Mouse (Mus musculus): ENCODE measurements around the gene Lrrc20. TPM values are rescaled to one million over a fixed set of nuclear protein-coding genes. Genes with fewer than 3 reads are reported as not detected.

Gene Lrrc20
- total RNA-seq, 2 experiments from 2014 or later: 19.8 to 22.9 TPM

DNA sequence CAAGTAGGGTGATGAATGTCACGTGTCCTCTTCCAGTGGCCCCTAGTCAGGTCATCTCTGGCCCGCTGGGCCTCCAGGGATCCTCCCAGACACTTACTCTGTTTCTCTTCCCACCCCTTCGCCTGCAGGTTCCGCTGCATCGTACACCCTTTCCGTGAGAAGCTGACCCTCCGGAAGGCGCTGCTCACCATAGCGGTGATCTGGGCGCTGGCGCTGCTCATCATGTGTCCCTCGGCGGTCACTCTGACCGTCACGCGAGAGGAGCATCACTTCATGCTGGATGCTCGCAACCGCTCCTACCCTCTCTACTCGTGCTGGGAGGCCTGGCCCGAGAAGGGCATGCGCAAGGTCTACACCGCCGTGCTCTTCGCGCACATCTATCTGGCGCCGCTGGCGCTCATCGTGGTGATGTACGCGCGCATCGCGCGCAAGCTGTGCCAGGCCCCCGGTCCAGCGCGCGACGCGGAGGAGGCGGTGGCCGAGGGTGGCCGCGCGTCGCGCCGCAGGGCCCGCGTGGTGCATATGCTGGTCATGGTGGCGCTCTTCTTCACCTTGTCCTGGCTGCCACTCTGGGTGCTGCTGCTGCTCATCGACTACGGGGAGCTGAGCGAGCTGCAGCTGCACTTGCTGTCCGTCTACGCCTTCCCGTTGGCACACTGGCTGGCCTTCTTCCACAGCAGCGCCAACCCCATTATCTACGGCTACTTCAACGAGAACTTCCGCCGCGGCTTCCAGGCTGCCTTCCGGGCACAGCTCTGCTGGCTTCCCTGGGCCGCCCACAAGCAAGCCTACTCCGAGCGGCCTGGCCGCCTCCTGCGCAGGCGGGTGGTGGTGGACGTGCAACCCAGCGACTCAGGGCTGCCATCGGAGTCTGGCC is 150.0 kb downstream of the Lrrc20 start:
- DNase-seq (ENCODE audit: extremely low spot score in 1 of 2, low spot score in 1 of 2): peak in 1 of 2 experiments; percentile 24

GRCm38 (mm10) chr10:61626551-61626950 is 150.9 kb downstream of the Lrrc20 start:
- no peak for DNase-seq (ENCODE audit: extremely low spot score in 1 of 2, low spot score in 1 of 2)

- no peak for DNase-seq (ENCODE audit: extremely low spot score in 1 of 2, low spot score in 1 of 2)
These were observed 151.8 kb downstream of the Lrrc20 start for GRCm38 (mm10) chr10:61627195-61627937.

DNA sequence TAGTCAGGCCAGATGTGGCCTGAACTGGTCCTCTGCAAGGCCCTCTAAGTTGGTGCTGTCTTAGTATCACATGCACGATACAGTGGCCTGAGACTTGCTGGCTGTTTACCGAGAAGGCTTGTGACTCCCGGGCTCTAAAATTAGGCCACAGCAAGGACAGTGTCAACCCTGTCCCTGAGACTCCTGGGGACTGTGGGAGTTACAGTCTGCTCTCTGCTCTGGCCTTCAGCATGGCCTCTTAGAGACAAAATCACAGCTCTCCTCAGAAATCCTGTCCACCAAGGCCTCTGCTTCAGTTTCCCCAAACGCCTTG is 152.3 kb downstream of the Lrrc20 start:
- DNase-seq (ENCODE audit: extremely low spot score in 1 of 2, low spot score in 1 of 2): no peak

Other genes starting within 250 kb of the Lrrc20 start
- gene Adamts14, start 202.4 kb upstream of the Lrrc20 start, total RNA-seq (2021): 1 to 10 TPM; 1.3 TPM
- not detected for gene Prf1, start 178.0 kb upstream of the Lrrc20 start, total RNA-seq (2021)
- 10 to 100 TPM; 15.2 to 20.0 TPM for gene Pald1, start 92.3 kb upstream of the Lrrc20 start, total RNA-seq (2021)
- under 1 TPM; 0.25 to 0.28 TPM for gene Nodal, start 57.8 kb upstream of the Lrrc20 start, total RNA-seq (2021)
- gene Eif4ebp2, start 23.1 kb upstream of the Lrrc20 start, total RNA-seq (2021): 10 to 100 TPM; 49.2 to 51.1 TPM
- gene Npffr1, start 119.7 kb downstream of the Lrrc20 start, total RNA-seq (2021): 1 to 10 TPM; 4.0 to 4.8 TPM
- 100 to 1,000 TPM in 1 of 2 experiments, 10 to 100 TPM in 1; 99.5 to 110 TPM for gene Ppa1, start 172.8 kb downstream of the Lrrc20 start, total RNA-seq (2021)
- 100 to 1,000 TPM; 114 to 121 TPM for gene Sar1a, start 204.5 kb downstream of the Lrrc20 start, total RNA-seq (2021)
- 10 to 100 TPM; 22.9 to 27.1 TPM for gene Tysnd1, start 219.7 kb downstream of the Lrrc20 start, total RNA-seq (2021)
- 1 to 10 TPM; 5.8 to 6.4 TPM for gene Aifm2, start 239.5 kb downstream of the Lrrc20 start, total RNA-seq (2021)

Measured in layer of hippocampus, postnatal 25 days (tissue).